Mouse (Mus musculus): ENCODE measurements around the gene Zdhhc25.
A peak's percentile ranks its signal among the peaks of the same experiment; 100 is the strongest.

The Zdhhc25 gene

GRCm38 (mm10) chr15:88600002-88600401 lies at the start of gene Zdhhc25:
Zdhhc25 (plus strand) TSS chr15:88600302.
- no peak for DNase-seq

- DNase-seq: no peak
These were observed 47.2 kb upstream of the Zdhhc25 start for GRCm38 (mm10) chr15:88552852-88553251.

DNA sequence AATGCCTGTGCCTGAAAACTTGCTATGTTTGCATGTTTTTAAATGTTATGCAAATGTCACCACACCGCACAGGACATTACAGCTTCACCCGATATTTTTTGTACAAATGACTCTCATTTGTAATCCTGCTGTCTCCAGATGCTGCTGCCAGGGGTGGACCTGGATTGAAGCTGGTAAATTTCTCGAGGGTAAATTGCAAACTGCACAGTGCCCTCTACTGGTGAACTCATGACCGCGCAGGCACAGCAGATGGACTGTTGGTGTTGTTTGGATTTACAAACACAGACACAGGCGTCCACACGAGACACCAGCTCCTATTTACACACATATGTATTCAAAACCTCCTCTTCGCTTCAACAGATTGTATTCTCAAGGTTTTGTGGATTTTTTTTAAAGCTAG lies 44.6 kb upstream of the Zdhhc25 start:
- peak; percentile 33 for DNase-seq

DNA sequence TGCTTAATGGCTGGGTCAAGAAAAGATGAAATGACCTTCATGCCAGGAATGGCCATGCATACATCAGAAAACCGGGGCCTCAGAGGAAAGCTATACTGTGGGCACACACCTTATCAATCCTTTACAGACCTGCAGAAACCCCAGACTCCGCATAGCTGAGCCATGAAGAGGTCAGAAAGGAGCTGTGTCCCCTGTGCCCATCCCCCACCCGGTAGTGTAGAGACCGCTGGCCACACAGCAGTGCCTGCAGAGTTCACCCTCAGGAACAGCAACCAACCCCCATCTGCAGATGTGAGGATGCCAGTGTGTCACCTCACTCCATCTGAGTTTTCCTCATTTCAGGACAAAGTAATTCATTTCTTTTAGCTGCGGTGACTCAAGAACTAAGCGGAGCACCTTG lies 39.5 kb upstream of the Zdhhc25 start:
- no peak for DNase-seq

GRCm38 (mm10) chr15:88561058-88561730 lies 38.9 kb upstream of the Zdhhc25 start:
- peak; percentile 8 for DNase-seq

- no peak for DNase-seq
These were observed 34.8 kb upstream of the Zdhhc25 start for GRCm38 (mm10) chr15:88565307-88565706.

DNA sequence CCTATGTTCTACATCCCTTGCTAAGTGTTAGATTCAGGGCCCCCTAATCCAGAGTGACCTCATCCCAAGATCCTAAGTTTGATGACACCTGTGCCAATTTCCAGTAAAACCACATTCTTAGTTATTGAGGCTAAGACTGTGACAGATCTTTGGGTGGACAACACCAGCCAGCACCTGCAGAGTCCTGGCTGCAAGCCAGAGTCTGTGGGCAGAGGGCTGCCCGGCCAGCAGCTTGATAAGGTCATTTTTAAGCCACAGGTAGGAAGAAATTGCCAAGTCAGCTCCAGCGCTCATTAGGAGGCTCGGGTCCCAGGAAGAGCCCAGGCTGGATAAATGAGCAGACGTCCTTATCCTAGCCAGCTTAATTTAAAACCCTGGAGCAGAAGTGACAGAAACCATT lies 34.3 kb upstream of the Zdhhc25 start:
- no peak for DNase-seq

DNA sequence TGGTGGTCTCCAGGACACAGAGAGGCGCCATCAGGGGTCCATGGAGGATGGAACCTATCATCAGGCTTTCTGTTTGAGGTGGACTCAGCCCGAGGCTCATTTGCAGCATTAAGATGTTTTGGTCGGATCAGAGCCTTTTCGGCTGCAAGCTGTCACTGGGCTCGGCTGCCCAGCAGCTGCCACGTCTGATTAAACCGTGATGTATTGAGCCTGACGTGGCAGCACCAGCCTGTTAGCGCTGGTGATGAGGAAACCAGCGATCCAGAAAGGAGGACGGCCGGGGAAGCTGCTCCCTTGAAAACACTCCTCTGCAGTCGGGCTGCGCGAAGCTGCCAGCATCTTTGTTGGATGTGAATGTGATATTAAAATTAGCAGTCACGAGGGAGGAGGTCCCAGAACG lies 29.4 kb upstream of the Zdhhc25 start:
- no peak for DNase-seq

GRCm38 (mm10) chr15:88579461-88579860 lies 20.6 kb upstream of the Zdhhc25 start:
- no peak for DNase-seq

- DNase-seq: no peak
These were observed 2.4 kb downstream of the Zdhhc25 start for GRCm38 (mm10) chr15:88602496-88602895.

- no peak for DNase-seq
These were observed 3.1 kb downstream of the Zdhhc25 start for GRCm38 (mm10) chr15:88603091-88603732.

GRCm38 (mm10) chr15:88603733-88604119 lies 3.6 kb downstream of the Zdhhc25 start:
- DNase-seq: no peak

- DNase-seq: no peak
These were observed 4.7 kb downstream of the Zdhhc25 start for GRCm38 (mm10) chr15:88604669-88605414.

DNA sequence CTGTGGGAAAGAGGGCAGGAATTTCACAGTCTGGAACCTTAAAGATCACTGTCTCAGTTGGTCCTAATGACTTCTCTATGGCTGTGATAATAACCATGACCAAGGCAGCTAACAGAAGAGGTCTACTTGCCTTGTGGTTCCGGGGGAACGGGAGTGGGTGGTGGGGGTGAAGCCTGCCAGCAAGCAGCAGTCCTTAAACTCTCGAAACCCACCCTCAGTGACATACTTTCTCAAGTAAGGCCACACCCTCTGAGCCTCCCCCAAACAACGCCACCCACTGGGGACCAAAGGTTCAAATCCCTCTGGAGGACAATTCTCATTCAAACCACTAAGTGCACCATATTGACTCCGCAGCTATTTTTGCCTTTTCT lies 5.3 kb downstream of the Zdhhc25 start:
- no peak for DNase-seq

- no peak for DNase-seq
These were observed 17.0 kb downstream of the Zdhhc25 start for GRCm38 (mm10) chr15:88617125-88617524.

DNA sequence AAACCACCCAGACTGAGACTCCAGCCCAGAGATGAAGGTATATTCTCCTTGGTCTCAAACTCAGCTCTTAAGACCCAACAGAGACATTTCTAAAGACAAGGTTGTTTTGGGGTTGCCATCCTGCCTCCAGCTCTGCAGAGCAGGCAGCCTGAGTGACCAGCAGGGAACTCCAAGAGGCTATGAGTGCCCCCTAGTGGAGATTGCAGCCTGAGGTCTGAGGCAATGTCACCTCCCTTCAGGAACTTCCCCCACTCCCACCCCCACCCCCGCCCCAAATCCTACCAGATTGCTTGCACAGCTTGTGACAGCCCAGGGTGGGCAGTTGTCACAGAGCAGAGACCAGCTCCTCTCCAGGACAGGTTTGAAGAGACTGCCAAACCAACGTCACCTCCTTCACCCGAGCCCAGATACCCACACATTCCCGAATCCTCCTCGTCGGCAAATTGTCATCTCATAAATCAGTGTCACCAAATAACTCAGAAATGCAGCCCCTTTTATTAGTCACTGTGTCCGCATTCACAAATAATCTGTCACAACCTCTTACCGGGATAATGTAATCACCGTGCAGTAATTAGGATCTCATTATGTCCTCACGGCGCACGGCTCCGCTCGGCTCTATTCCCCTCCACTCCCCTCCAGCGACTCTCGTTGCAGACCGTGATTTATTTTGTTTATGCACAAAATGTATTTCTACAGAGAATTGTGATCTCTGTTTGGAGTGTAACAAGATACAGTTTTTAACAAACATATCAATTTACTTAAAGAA lies 18.1 kb downstream of the Zdhhc25 start:
- DNase-seq: peak; percentile 30

- no peak for DNase-seq
These were observed 19.9 kb downstream of the Zdhhc25 start for GRCm38 (mm10) chr15:88620017-88620416.

DNA sequence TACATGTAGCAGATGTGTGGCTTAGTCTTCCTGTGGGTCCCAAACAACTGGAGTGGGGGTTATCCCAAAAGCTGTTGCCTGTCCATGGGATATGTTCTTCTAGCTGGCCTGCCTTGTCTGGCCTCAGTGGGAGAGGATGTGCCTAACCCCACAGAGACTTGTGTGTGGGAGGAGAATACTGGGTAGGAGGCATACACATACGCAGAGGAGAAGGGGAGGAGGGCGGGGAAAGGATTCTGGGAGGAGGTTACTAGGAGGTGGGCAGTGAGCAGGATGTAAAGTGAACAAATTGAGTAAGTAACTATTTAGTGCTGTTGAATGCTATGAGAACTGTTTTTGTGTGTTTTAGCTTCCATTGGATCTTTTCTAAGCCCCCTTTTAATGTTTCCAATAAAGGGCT lies 23.8 kb downstream of the Zdhhc25 start:
- no peak for DNase-seq

DNA sequence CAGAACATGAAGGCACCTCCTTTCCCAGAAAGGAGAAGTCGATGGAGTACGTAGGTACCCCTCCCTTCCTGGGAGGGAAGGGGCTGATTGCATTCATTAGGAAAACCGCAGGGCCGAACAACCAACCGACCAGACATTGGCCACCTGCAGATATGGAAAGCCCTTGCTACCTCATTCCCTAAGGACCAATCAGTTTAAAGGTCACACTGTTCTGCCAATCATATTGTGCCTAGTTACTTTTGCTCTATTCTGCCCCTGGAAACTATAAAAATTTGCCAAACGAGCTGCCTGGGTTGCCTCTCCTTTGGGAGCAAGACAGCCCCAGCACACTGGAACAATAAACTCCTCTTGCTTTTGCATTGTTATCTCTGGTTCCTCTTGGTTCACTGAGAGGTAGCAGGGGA lies 24.8 kb downstream of the Zdhhc25 start:
- DNase-seq: no peak

DNA sequence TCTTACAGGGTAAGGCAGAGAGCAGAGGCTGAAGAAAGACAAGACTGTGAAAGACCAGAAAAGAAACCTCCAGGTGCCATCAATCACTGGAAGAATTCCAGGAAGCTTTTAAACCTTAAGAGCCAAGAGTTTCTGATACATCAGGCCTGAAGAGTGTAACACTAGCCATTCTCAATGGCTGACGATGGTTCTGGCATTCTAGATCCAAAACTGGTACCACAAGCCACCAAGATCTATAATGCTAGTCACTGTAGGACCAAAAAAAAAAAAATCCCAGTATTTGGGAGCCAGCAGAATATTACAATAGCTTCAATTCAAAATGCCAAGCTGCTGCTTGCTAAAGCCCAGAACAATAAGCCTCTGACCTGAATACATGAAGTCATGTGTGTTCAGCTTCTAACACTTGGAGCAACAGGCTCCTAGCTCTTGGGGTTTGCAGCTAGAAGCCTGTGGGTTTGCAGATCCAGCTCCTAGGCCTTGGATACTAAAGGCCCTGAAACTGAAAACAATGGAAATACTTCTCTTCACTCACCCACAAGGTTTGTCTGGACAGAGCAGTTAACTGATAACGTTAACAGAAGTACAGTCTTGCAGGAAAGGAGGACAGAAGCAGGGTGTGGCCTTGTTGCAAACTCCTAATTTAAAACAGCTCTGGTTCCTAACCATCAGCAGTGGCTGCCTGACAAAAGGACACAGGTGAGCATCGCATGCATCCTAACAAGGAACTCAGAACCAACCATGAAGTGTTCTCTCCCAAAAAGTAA lies 25.4 kb downstream of the Zdhhc25 start:
- DNase-seq: no peak

- DNase-seq: no peak
These were observed 26.9 kb downstream of the Zdhhc25 start for GRCm38 (mm10) chr15:88626886-88627488.

DNA sequence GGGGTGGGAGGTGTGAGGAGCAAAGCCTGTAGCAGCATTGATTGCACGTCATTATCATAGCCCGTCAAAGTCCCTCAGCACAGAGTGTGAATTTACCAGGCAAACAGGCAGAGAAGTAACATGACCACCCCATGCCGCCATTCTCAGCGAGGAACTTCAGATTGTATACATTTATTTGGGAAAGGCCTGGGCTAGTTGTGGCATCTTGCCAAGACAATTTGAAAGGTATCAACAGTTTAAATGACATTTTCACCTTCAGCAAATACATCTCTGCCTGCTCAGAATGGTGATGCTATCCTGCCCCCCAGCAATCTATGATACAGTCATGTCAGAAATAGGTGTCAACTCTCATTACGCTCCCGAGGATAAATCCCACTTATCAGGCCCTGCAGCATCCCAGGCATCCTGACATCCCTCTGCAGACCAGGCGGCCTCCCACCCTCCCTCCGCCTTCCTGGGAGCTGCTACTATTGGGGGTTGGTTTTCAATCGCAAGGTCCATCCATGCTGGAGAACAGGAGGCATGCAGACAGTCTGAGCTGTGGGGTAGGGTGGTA lies 28.8 kb downstream of the Zdhhc25 start:
- no peak for DNase-seq

Data from kidney, postnatal 10 days (tissue).